Mouse (Mus musculus): ENCODE measurements at regions not wholly inside any gene's neighbourhood (a gene's known extent, or its start where the extent isn't known, plus 50 kb on each side); places are given as distances from the start of the nearest gene placed in this dataset.

DNA sequence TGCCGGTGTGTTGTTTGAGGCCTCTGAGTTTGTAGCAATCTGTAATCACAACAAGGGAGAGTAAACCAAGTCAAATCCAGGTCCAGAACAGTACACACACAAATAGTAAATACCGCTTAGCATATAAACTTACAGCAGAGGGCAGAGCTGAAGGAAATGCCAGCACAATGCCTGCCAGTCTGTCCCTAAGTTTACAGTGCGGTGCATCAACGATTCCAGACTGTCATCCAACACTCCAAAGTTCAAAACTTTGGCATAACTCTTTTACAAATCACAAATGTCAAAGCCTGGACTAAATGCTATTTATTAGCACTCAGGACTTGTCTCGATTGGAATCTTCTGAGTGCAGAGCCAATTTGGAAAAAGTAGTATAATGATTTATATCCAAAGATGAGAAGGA, 104.7 kb upstream of the Ptpn13 start:
- no peak for DNase-seq (ENCODE audit: low read depth, low spot score)
- WGBS: 62% methylated on average over 5 of the region's 5 CpGs

- 71% methylated on average over 9 of the region's 9 CpGs for WGBS
- DNase-seq (ENCODE audit: low read depth, low spot score): no peak
Observed at GRCm38 (mm10) chr5:103309806-103310525, 98.8 kb upstream of the Mapk10 start.

DNA sequence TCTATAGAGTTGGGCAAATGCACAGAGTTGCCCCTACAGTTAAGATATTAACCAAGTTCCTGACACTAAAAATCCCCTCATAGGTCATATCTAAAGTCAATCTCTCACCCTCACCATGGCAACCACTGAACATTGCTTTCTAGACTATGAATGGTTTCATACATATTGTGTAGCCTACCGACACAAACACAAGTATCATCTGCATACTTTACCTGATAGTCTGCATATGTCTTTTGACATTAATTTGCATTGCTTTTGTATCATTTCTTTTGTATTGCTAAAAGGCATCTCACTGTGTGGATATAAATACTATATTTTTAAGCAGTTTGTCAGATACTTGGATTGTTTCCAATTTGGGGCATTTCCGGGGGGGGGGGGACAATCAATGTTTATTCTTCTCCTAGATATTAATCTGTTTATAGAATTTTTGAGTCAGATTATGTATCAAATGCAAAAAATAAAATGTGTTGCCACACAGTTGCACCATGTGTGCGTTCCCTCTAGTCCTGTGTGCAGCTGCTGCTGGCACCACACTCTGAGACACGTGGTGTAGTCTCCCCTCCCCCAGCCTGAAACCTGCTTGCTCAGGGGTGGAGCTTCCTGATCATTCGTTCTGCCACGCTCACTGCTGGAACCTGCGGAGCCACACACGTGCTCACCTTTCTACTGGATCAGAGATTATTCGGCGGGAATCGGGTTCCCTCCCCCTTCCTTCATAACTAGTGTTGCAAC, 94.7 kb upstream of the Mapk10 start:
- WGBS: 53% methylated on average over 11 of the region's 11 CpGs
- DNase-seq (ENCODE audit: low read depth, low spot score): no peak

GRCm38 (mm10) chr5:103304975-103305374, 93.8 kb upstream of the Mapk10 start:
- WGBS: 94% methylated on average over 1 of the region's 1 CpGs
- DNase-seq (ENCODE audit: low read depth, low spot score): no peak

DNA sequence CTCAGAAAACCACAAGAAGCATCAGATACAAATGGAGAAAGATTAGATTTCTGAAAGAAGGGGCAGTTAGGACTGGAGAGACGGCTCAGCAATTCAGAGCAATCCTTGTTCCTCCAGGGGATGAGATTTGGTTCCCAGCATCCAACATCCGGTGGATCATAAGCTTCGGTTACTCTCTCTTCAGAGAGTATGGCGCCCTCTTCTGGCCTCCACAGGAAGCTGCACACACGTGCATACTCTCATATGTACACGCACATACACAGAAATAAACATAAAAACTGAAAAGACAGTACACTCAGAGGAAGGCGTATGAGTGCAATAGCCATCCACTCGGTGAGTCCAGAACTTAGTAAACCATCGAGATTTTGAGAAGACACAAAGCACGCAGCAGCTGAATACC, 91.6 kb upstream of the Mapk10 start:
- no peak for DNase-seq (ENCODE audit: low read depth, low spot score)

DNA sequence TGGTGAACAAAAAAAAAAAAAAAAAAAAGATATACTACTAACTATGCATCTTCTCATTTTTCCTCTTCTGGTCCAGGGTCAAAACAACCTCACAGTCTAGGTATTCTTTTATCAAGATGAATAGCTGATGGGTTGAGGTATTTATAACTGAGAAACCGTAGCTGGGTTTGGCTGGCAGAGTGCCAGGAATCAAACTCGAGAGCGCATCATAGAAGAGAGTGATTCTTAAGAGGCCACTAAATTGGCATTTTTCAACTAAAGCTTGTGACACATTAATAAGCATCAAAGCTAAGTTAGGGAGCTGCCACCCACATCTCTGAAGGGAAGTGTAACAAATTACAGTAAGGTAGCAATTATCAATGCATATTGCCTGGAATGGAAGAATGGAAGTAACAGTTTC, 90.2 kb upstream of the Mapk10 start:
- 22% methylated on average over 3 of the region's 3 CpGs for WGBS

More for the DNA sequence above, 91.6 kb upstream of the Mapk10 start:
- WGBS: 92% methylated on average over 10 of the region's 10 CpGs

DNA sequence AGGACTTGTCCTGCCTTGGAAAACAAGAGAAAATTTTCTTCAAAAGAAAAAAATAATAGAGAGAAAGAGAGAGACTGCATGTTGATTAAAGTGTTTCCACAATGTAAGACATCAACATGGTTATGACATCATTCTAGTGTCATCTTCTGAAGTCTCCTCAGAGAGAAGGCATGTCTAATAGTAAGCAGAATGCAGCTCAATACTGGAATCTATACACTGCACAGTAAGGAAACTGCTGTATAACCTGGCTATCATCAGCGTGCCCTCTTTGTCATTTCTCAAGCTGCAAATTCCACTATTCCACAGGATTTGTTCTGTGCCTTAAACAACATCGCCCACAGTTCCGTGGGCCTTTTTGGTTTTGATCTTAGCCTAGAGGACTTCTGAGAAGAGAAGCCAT, 82.8 kb upstream of the Mapk10 start:
- no peak for DNase-seq (ENCODE audit: low read depth, low spot score)
- WGBS: 93% methylated on average over 3 of the region's 3 CpGs

More for the DNA sequence above, 90.2 kb upstream of the Mapk10 start:
- DNase-seq (ENCODE audit: low read depth, low spot score): no peak

- 37% methylated on average over 9 of the region's 9 CpGs for WGBS
- DNase-seq (ENCODE audit: low read depth, low spot score): peak; percentile 4
Observed at GRCm38 (mm10) chr5:103291691-103292090, 80.6 kb upstream of the Mapk10 start.

DNA sequence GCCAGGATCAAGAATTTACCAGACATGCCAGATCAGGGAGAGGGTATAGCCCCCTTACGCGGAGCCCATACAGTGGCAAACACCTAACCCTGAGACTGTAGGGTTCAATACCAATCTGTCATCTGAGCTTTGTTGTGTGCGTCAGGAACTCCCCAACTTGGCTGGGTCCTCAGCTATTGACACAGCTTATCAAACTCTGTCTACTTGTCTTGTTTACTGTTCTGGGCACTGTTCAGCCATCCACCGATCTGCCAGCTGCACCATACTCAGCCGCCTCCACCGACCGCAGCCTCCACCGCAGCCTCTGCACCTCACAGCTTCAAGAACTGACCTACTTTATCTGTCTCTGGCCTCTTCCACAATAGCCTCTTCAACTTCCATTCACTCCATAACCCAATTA, 80.1 kb upstream of the Mapk10 start:
- peak; percentile 8 for DNase-seq (ENCODE audit: low read depth, low spot score)
- WGBS: 47% methylated on average over 8 of the region's 8 CpGs

GRCm38 (mm10) chr5:103269206-103269605, 58.1 kb upstream of the Mapk10 start:
- 87% methylated on average over 6 of the region's 6 CpGs for WGBS
- DNase-seq (ENCODE audit: low read depth, low spot score): no peak

- DNase-seq (ENCODE audit: low read depth, low spot score): peak; percentile 69
- WGBS: 28% methylated on average over 2 of the region's 2 CpGs
Observed at GRCm38 (mm10) chr5:103264903-103265302, 53.8 kb upstream of the Mapk10 start.

DNA sequence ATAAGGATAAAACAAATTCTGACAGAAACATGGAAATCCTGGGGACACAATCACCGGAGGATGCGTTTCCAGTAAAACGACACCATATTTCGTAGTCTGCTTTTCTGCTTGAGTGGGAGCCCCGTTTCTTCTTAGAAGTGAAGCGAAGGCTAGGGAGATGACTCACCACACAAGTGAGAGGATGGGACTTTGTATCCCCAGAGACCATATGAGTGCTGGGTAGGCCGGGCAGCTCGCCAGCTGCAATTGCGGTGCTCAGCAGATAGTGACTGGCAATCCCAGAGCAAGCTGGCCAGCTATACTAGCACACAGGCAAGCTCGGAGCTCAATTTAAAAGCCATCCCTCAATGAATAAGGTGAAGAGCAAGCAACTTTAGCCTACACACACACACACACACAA, 50.3 kb upstream of the Mapk10 start:
- no peak for DNase-seq (ENCODE audit: low read depth, low spot score)
- 52% methylated on average over 10 of the region's 10 CpGs for WGBS
